Mouse (Mus musculus): ENCODE results near the gene Lypd5.

GRCm38 (mm10) chr7:24368946-24369345 is 19.9 kb downstream of the Lypd5 start:
- no peak for TF ChIP-seq CTCF (IDR thresholded peaks at IDR 0.05; ENCODE audit: low read depth)
- no peak for TF ChIP-seq EP300 (optimal IDR thresholded peaks at IDR 0.05)

All from stomach, postnatal 0 days (tissue).